Mouse (Mus musculus) B cell, adult 2 months (primary cell): ENCODE results near the gene Tspan18.
A peak's percentile ranks its signal among the peaks of the same experiment; 100 is the strongest.

Experiments used
- DNase-seq, 2 experiments: peaks; one replicate each; pipeline ENCODE4 v3.0.0; 2022

The Tspan18 gene

GRCm38 (mm10) chr2:93257634-93258033 is 76.7 kb downstream of the Tspan18 start:
- DNase-seq: no peak

GRCm38 (mm10) chr2:93256735-93257405 is 77.4 kb downstream of the Tspan18 start:
- no peak for DNase-seq

GRCm38 (mm10) chr2:93252356-93252755 is 81.9 kb downstream of the Tspan18 start:
- DNase-seq: no peak

DNA sequence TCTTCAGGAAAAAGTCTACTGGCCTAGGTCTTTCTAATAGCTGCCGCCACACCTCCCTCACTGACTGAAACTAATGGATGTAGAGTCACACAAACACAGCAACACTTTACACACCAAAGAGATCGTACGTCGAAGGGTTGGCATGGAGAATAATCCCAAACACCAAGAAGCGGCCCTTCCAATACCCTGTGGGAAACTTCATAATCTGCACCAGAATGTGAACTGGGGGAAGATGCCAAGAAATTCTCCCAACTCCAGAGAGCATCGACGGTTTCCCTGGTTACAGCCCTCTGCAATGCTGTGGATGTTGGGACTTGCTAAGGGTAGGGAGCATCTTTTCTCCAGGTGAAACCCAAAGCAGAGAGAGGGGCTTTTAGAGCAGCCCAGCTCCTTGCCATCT is 83.7 kb downstream of the Tspan18 start:
- DNase-seq: no peak

DNA sequence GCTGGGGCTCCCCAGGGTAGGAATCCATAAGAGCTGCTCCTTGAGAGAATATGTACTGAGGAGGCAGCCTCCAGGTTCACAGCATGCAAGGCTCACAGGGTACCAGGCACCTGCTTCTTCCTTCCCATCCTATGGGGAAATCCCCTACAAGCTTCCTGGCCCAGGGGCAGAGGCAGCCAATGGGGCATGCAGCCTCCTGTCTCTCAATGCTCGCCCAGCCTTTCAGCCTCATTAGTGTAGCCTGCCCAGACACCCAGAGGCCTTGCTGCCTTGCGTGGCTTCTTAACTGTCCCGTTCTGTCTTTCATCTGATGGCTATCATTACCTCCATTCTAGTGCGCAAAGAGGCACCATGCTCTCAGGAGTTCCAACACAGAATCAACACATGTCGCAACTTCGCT is 85.2 kb downstream of the Tspan18 start:
- DNase-seq: no peak

GRCm38 (mm10) chr2:93244090-93244443 is 90.2 kb downstream of the Tspan18 start:
- no peak for DNase-seq

- DNase-seq: no peak
Observed at GRCm38 (mm10) chr2:93243439-93244089, 90.7 kb downstream of the Tspan18 start.

DNA sequence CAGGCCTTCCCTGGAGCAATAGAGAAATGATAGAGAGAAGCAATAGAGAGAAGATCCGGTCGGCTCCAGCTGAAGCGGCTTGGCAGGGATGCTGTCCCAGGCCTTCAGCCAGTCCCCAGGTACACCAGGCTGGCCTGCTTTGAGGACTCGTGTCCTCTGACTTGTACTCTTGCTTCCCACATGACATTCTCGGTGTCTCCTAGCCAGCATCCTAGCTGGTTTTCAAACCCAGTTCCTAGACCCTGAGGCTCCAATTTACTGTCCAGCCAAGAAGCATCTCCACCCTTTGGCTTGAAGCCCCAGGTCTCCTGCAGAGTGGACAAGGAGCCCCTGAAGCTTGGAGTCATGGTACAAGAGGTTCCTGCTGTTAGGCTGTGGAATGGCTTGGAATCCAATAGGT is 92.1 kb downstream of the Tspan18 start:
- DNase-seq: no peak

GRCm38 (mm10) chr2:93238864-93239263 is 95.4 kb downstream of the Tspan18 start:
- DNase-seq: no peak

DNA sequence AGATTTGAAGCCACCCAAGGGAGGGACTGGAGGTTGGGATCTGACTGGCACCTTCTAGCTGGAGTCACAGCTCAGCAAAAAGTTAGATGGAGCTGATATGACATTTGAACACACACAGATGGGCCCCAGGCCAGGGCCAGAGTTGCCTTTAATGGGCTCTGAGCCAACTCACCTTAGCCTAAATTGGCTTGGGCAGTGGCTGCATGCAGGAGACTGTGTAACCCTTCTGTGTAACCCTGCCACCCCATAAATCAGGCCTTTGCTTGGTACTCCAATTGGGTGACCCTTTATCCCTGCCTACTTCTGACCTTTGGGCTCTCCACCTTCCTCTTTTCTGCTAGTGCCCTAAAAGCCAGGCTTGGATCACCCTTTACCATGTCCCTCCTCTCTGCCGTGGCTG is 97.2 kb downstream of the Tspan18 start:
- no peak for DNase-seq

GRCm38 (mm10) chr2:93232141-93232540 is 102.2 kb downstream of the Tspan18 start:
- no peak for DNase-seq

GRCm38 (mm10) chr2:93228480-93228824 is 105.9 kb downstream of the Tspan18 start:
- DNase-seq: no peak

DNA sequence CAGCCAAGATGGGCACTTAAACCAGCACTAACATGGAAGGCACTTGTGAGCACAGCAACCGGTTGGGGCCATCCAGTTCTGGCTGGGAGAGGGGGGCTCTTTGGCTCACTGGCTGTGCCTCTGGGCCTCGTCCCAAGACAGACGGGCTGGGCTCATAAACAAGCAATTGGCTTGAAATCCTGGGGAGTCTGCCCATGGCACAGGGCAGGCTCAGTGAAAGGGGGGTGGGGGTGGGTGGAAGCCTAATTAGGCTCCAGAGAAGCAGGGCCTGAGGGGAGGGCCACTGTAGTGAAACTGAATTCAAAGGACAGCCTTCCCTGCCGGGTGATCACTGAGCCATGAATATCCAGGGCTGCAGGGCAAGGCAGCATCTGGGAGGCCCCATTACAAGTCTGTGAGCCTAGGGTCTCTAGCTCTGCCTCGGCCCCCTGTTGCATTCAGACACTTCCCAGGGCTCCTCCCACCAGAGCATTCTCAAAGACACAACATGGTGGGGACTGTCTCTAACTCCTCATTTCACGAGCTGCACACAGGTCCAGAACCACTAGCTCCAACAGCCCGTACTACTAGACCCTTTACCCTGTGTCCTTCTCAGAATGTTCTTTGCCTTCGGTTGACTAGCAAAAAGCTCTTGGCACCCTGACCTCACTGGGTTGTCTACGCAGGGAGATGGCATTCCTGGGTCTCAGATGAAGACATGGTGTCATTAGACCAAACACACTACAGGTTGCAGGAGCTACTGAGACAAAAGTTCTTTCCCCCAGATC is 106.4 kb downstream of the Tspan18 start:
- no peak for DNase-seq

- peak; percentile 69 to 71 for DNase-seq
Observed at GRCm38 (mm10) chr2:93226606-93227595, 107.4 kb downstream of the Tspan18 start.

GRCm38 (mm10) chr2:93223463-93223862 is 110.8 kb downstream of the Tspan18 start:
- DNase-seq: no peak

GRCm38 (mm10) chr2:93220447-93220846 is 113.9 kb downstream of the Tspan18 start:
- DNase-seq: no peak

DNA sequence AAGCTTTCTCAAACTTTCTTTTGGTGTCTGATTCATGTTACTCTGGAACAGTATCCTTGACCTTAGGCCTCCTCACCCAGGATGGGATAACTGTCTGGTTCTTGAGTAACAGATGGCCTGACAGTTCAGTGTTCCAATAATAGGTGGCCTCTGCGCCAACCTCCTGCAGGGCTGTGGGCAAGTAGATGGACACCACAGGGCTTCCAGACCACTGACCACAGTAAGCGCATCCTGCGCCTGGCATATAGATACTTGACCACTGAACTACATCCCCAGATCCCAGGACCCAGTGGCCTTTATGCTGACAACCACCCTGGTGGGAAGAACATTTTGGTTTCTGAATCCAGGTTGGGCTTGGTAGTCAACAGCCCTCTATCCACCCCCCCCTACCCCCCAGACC is 114.7 kb downstream of the Tspan18 start:
- DNase-seq: no peak

DNA sequence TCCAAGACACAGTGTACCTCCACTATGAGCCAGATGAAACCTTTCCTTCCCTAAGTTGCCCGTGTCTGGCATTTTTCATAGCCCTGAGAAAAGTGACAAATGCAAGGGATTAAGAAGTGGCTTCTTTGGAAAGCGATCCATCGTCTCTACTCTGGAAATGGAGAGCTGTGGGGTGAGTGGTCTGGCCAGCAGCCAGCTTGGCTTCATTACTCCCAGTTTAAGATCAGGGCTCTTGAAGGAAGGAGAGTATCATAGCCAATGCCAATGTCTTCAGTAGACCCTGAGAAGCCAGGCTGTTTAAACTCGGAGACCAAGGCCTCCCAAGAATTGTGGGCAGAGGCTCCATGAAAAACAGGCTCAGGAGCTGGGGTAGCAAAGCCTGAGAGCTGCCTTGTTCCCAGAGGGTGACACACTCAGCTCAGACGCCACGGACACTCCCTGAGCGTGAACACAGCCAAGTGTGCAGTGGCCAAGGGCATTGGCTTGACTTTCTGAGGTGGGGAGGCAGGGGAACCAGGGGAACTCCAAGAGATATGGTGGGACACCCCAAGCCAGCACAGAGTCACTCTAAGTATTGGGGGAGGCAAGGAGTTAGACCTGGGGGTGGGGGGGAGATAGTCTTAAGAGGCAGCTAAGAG is 115.8 kb downstream of the Tspan18 start:
- no peak for DNase-seq

DNA sequence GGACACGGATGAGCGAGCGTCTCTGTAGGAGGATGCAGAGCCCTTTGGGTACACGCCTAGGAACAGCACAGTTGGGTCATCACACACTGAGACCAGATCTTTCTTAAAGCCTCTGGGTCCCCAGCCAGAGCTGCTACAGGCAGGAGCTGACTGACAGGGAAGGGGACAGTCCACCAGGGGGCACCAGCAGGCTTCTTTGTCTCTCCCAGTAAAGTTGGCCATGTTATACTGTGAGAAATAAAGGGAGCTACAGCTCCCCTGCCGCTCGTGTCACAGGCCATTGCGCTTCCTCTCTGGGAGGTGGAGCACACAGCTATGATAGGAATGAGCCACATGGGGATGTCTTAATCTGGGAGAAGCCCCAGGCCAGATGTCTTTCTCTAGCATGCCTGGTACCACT is 117.3 kb downstream of the Tspan18 start:
- DNase-seq: peak; percentile 79 to 82

- no peak for DNase-seq
Observed at GRCm38 (mm10) chr2:93215790-93216189, 118.5 kb downstream of the Tspan18 start.

- no peak for DNase-seq
Observed at GRCm38 (mm10) chr2:93214192-93214591, 120.1 kb downstream of the Tspan18 start.

DNA sequence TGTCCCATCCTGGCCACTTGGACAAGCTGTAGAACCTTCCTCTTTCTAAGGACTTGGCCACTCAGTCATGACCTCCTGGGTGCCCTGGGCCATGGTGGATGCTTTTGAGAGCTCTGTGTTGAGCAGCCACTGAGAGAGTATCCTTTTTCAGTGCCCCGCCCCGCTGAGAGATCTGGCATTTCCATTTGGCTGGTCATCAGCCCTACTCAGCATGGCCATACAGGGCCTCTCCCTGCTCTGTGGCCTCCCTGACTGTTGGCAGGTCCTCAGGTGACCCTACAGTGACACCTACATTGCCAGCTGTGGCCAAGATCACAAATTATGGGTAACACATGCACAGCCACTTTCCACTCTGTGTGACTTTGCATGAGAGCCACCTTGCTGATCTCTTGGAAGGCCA is 121.4 kb downstream of the Tspan18 start:
- no peak for DNase-seq
